Mouse (Mus musculus) liver, embryonic 14.5 days (tissue): Measurements from ENCODE around the gene 4931406P16Rik. TPM values are rescaled to one million over a fixed set of nuclear protein-coding genes. Genes with fewer than 3 reads are reported as not detected.

ENCODE experiments used
- ATAC-seq: fragments of 200-750 bp; cut with Nextera tagmentation; 2 replicates; pipeline ENCODE4 v1.8.0; 2017; ENCODE audit warnings: moderate number of reproducible peaks, mild to moderate bottlenecking, moderate library complexity; ENCODE audit not compliant: insufficient read depth
- DNase-seq, 3 experiments: peaks; one replicate each; pipeline ENCODE4 v3.0.0-alpha.2; 2012 to 2013; ENCODE audit warnings: low read depth in 3 of 3, low spot score in 3 of 3
- H3K27ac ChIP-seq: fragments of 300-500 bp; sonication (generic); 2 replicates; pipeline ENCODE4 v1.5.1; 2014; ENCODE audit warnings: moderate library complexity, mild to moderate bottlenecking, control low read depth, inconsistent platforms
- H3K27me3 ChIP-seq: fragments of 300-500 bp; sonication (generic); 2 replicates; pipeline ENCODE4 v1.6.1; 2014; ENCODE audit warnings: mild to moderate bottlenecking, low read length, moderate library complexity; ENCODE audit not compliant: control insufficient read depth, insufficient read depth
- H3K36me3 ChIP-seq: fragments of 300-500 bp; sonication (generic); replicated peaks from 2 replicates; pipeline ENCODE4 v1.6.1; 2014; ENCODE audit warnings: low read depth; ENCODE audit not compliant: control insufficient read depth, insufficient read depth
- H3K4me1 ChIP-seq, 2 experiments: fragments of 200-500 bp in 1 of 2; fragments of 300-500 bp in 1 of 2; sonication (generic) in 1 of 2; replicated peaks; 2 replicates each; pipeline ENCODE4 v1.6.1; 2012 to 2014; ENCODE audit warnings: antibody characterized with exemption in 1 of 2, inconsistent platforms in 1 of 2, low read length in 1 of 2; ENCODE audit not compliant: control insufficient read depth in 2 of 2, insufficient read depth in 2 of 2
- H3K4me2 ChIP-seq: fragments of 300-500 bp; sonication (generic); 2 replicates; pipeline ENCODE4 v1.6.1; 2014; ENCODE audit warnings: low read depth, mild to moderate bottlenecking, control low read depth, moderate library complexity
- H3K4me3 ChIP-seq, 2 experiments: fragments of 200-500 bp in 1 of 2; fragments of 300-500 bp in 1 of 2; sonication (generic) in 1 of 2; 2 replicates each; pipeline ENCODE4 v1.5.1; 2012 to 2014; ENCODE audit warnings: low read depth in 2 of 2, low read length in 2 of 2, mild to moderate bottlenecking in 2 of 2, control low read depth in 1 of 2, inconsistent platforms in 1 of 2, moderate library complexity in 1 of 2; ENCODE audit not compliant: insufficient read depth in 1 of 2
- H3K9ac ChIP-seq: fragments of 300-500 bp; sonication (generic); replicated peaks from 2 replicates; pipeline ENCODE4 v1.6.1; 2014; ENCODE audit warnings: mild to moderate bottlenecking, control low read depth, moderate library complexity
- H3K9me3 ChIP-seq: fragments of 300-500 bp; sonication (generic); 2 replicates; pipeline ENCODE4 v1.6.1; 2016; ENCODE audit warnings: low read length, mixed read lengths; ENCODE audit not compliant: control insufficient read depth
- CTCF ChIP-seq: IDR thresholded peaks from 2 replicates; pipeline ENCODE4 v1.5.1; 2016; ENCODE audit warnings: antibody characterized with exemption, low read depth, control low read depth
- EP300 ChIP-seq: IDR thresholded peaks from 2 replicates; pipeline ENCODE4 v1.6.1; 2016; ENCODE audit warnings: antibody characterized with exemption, low read depth
- WGBS: fragments of 180-500 bp; shearing (Covaris S2); extraction: QIAGEN DNeasy Blood & Tissue Kit; methylation state at CpG from one replicate; pipeline ENCODE4 v1.1.7; 2014; ENCODE audit not compliant: insufficient replicate concordance; 5-methylcytosine and 5-hydroxymethylcytosine counted together
- polyA plus RNA-seq, 2 experiments: library from polyadenylated mRNA; depleted of rRNA in 1 of 2; stranded (reverse) in 1 of 2; unstranded in 1 of 2; fragments of >200 nt; fragmentation: Nextera tagmentation in 1 of 2; extraction: Ambion mirVana in 1 of 2; gene quantifications; 2 replicates each; pipeline versions ENCODE4 v1.2.1 to v1.2.3; 2012 to 2014

4931406P16Rik gene
- polyA plus RNA-seq, 2 experiments = 10.1 to 13.9 TPM

DNA sequence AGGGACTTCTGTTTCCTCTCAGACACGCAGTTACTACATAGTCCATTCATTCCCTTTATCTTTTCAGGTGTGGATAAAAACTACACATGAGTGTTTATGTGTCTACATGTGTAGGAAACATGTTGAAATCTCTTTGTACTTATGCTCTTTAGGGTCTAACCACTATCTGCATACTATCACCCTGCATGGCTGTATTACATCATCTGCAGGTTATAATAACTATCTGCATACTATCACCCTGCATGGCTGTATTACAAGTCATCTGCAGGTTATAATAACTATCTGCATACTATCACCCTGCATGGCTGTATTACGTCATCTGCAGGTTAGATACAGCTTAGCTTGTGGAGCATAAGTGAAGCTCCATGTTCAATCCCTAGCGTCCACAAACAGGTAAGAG lies 33.7 kb upstream of the 4931406P16Rik start:
- Histone ChIP-seq H3K9me3 (no peaks in the 10 kb centered on the region), H3K4me2 (no peak overlapping the region), H3K27me3 (no peaks in the 10 kb centered on the region), H3K36me3 (peaks cover 74% of the 10 kb centered on the region), H3K27ac (no peak overlapping the region), H3K9ac (no peak overlapping the region), H3K4me1 (no peaks in the 10 kb centered on the region), H3K4me3 (no peak overlapping the region)
- WGBS = 76% methylated on average over 3 of the region's 3 CpGs
- DNase-seq (peak in 1 of 3 experiments; percentile 6), ATAC-seq (no peak)
- TF ChIP-seq EP300 = no peak
- TF ChIP-seq CTCF = no peak

DNA sequence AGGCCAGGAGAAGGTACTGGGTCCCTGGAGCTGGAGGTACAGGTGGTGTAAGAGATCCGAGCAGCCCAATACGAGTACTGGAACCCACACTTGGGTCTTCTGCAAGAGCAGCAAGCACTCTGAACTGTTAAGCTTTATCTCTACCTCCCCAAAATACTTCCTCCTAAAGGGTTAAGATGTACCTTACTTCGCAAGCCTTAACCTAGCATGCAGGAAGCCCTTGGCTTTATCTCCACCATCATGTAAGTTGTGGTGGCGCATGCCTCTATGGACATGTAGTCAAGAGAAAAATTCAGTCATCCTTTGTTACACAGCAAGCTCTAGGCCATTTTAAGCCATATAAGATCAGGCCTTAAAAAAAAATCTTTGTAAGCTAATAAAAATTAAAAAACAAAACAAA lies 33.2 kb upstream of the 4931406P16Rik start:
- H3K4me3 ChIP-seq = no peak overlapping the region
- no peak for DNase-seq
- 43% methylated on average over 4 of the region's 4 CpGs for WGBS
- no peaks in the 10 kb centered on the region for H3K27me3 ChIP-seq
- TF ChIP-seq EP300 = no peak
- no peak for TF ChIP-seq CTCF
- H3K27ac ChIP-seq = no peak overlapping the region
- no peaks in the 10 kb centered on the region for H3K4me1 ChIP-seq
- H3K9ac ChIP-seq = no peak overlapping the region
- H3K36me3 ChIP-seq = peaks cover 73% of the 10 kb centered on the region
- ATAC-seq = no peak
- H3K9me3 ChIP-seq = no peaks in the 10 kb centered on the region
- H3K4me2 ChIP-seq = no peak overlapping the region

DNA sequence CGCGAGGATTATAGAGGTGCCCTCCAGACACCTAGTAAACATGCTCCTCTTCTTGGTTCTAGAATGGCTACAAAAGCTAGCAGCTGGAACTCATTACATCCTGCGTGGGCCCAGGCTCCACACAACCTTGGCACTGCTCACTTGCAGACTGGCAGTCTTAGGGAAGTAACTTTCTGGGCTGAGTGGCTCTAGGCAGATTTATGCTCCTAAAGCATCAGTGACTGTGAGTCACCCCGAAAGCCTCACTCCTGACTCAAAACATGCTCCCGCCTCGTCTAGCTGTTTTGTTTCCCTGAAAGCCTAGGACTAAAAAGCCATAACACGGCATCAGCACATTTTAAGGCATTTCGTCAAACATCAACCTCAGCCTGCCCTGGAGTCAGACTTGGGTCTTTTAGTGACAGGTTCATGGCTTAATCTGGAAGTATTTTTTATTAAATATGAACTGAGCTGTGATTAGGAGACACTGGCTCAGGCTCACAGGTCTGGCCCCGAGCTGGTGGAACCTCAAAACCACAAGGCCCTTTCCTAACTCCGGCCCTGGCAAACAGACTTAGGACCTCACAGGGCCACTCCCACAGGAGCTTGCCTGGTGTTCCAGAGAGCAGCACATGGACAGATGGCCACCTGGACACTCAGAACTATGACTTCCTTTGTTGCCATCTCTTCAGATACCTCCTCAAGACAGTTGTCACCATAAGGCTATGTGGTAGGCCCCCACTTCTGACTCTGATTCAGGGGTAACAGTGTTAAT lies 28.9 kb upstream of the 4931406P16Rik start:
- no peak for TF ChIP-seq CTCF
- TF ChIP-seq EP300 = no peak
- no peak for DNase-seq
- ATAC-seq = no peak
- no peaks in the 10 kb centered on the region for H3K9me3 ChIP-seq
- H3K27me3 ChIP-seq = no peaks in the 10 kb centered on the region
- no peak overlapping the region for H3K9ac ChIP-seq
- H3K27ac ChIP-seq = no peak overlapping the region
- 82% methylated on average over 10 of the region's 10 CpGs for WGBS
- H3K36me3 ChIP-seq = peaks cover 35% of the 10 kb centered on the region
- H3K4me2 ChIP-seq = no peak overlapping the region
- no peaks in the 10 kb centered on the region for H3K4me1 ChIP-seq
- H3K4me3 ChIP-seq = no peak overlapping the region

DNA sequence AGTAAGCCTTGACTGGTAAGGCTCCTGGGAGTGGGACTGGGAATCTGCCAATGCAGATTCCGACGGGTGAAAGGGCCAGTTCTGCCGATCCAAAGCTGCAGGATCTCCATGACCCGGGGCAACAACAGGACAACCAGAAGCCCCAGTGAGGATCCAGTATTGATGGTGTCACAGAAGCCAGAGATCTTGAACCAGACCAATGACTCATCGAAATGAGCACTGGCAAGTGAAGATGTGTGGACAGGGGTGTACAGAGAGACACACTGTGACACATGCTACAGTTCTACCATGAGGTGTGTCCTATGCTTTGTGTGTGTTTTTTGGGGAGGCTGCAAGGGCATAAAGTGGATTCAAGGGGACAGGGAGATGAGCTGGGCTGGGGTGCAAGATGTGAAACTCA lies 27.5 kb upstream of the 4931406P16Rik start:
- 82% methylated on average over 5 of the region's 5 CpGs for WGBS
- H3K9ac ChIP-seq = no peak overlapping the region
- peaks cover 23% of the 10 kb centered on the region for H3K36me3 ChIP-seq
- ATAC-seq = no peak
- TF ChIP-seq CTCF = no peak
- TF ChIP-seq EP300 = no peak
- H3K4me2 ChIP-seq = no peak overlapping the region
- no peaks in the 10 kb centered on the region for H3K4me1 ChIP-seq
- H3K27me3 ChIP-seq = no peaks in the 10 kb centered on the region
- H3K27ac ChIP-seq = no peak overlapping the region
- H3K9me3 ChIP-seq = no peaks in the 10 kb centered on the region
- H3K4me3 ChIP-seq = no peak overlapping the region
- DNase-seq = no peak

DNA sequence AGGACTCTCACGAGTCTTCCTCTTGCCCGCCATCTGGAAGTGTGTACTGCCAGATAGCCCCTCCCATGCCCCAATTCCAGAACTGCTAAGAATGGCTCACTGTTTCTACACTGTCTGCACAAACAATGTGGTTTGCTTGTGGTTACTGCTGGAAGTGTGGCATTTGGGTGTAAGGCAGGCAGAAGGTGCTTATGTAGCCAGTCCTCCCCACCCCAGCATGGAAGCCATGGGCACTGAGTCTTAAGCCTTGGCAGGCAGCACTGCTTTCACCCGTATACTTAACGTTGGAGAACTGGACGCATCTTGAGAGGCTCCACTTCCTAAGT lies 25.8 kb upstream of the 4931406P16Rik start:
- no peak overlapping the region for H3K4me3 ChIP-seq
- TF ChIP-seq CTCF (no peak), EP300 (no peak)
- H3K27me3 ChIP-seq = no peaks in the 10 kb centered on the region
- H3K4me2 ChIP-seq = no peak overlapping the region
- H3K4me1 ChIP-seq = peaks cover 0 to 4% of the 10 kb centered on the region in 2 experiments; a peak in 1 of 4 replicates
- ATAC-seq = no peak
- 66% methylated on average over 5 of the region's 5 CpGs for WGBS
- no peak for DNase-seq
- H3K9ac ChIP-seq = no peak overlapping the region
- no peak overlapping the region for H3K27ac ChIP-seq
- no peaks in the 10 kb centered on the region for H3K9me3 ChIP-seq
- peaks cover 12% of the 10 kb centered on the region for H3K36me3 ChIP-seq
